ENCODE assay signal across 8 mouse cellular contexts in the genomic region with DNA sequence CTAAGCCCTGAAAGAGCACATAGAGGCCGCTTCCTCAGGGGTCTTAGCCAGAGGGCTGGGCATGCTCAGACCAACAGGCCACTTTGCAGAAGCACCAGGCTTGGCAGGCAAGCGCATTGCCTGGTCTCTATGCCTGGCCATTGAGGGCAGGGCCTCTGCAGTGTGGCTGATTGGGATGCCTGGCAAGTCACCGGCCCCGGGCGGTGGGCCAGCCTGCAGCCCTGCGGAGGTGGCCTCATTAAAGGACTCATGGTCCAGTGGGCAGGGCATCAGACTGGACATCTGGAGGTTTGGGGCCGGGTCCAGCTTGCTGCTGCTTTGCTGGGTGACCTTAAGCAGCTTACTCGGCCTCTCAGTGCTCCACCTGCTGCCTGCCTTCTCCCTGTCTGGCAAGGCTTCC.
A peak's percentile ranks its signal among the peaks of the same experiment; 100 is the strongest.
DNase-seq lines count a peak whose midpoint lies in the region; ATAC-seq lines count a peak whose summit lies in the region.

No protein-coding gene starts in this region.

- H3K4me3 ChIP-seq in hindbrain, embryonic 13.5 days = no peak overlapping the region
- no peak overlapping the region for H3K4me3 ChIP-seq in hindbrain, embryonic 12.5 days

- H3K27ac ChIP-seq in hindbrain, embryonic 13.5 days = peak overlapping the region; percentile 73; the same call in 1 of the 2 replicates
- H3K27ac ChIP-seq in hindbrain, embryonic 12.5 days = no peak overlapping the region

- no peaks in the 10 kb centered on the region for H3K36me3 ChIP-seq in hindbrain, embryonic 13.5 days
- no peaks in the 10 kb centered on the region for H3K36me3 ChIP-seq in hindbrain, embryonic 12.5 days

- H3K27me3 ChIP-seq in hindbrain, embryonic 13.5 days = no peaks in the 10 kb centered on the region
- H3K27me3 ChIP-seq in hindbrain, embryonic 12.5 days = 0 out of 2 replicates have a peak, but pooled peaks cover 3% of the 10 kb centered on the region

- H3K9me3 ChIP-seq in hindbrain, embryonic 13.5 days = 0 out of 2 replicates have a peak, but pooled peaks cover under 1% of the 10 kb centered on the region
- peaks cover 2% of the 10 kb centered on the region for H3K9me3 ChIP-seq in hindbrain, embryonic 12.5 days (replicated peaks)

- WGBS in hindbrain, embryonic 13.5 days = 70% methylated on average over 8 of the region's 8 CpGs
- 78% methylated on average over 8 of the region's 8 CpGs for WGBS in hindbrain, embryonic 12.5 days

- H3K4me2 ChIP-seq in hindbrain, embryonic 13.5 days = no peak overlapping the region
- no peak overlapping the region for H3K4me2 ChIP-seq in hindbrain, embryonic 12.5 days (replicated peaks)

- DNase-seq in gastrocnemius, adult 8-10 months (ENCODE audit: low spot score in 2 of 2) = peak; percentile 36 to 61
- peak; percentile 79 to 81 for DNase-seq in layer of hippocampus, adult 8-10 months (ENCODE audit: low spot score in 2 of 2)
- DNase-seq in retina, embryonic 14.5 days (ENCODE audit: low spot score) = peak; percentile 77
- no peak for DNase-seq in spleen, adult 12 weeks (ENCODE audit: low spot score)
- DNase-seq in embryo, embryonic 10 days (ENCODE audit: low spot score) = no peak

- H3K4me1 ChIP-seq in hindbrain, embryonic 13.5 days (replicated peaks) = peaks cover 5% of the 10 kb centered on the region
- peaks cover 17% of the 10 kb centered on the region for H3K4me1 ChIP-seq in hindbrain, embryonic 12.5 days

- peak; percentile 67 for ATAC-seq in hindbrain, embryonic 13.5 days (ENCODE audit: low FRiP score)
- no peak for ATAC-seq in hindbrain, embryonic 12.5 days (ENCODE audit: low FRiP score)
- ATAC-seq in cerebellum, adult (ENCODE audit: insufficient number of reproducible peaks, low FRiP score, low TSS enrichment) = peak; percentile 74

- H3K9ac ChIP-seq in hindbrain, embryonic 13.5 days = no peak overlapping the region
- no peak overlapping the region for H3K9ac ChIP-seq in hindbrain, embryonic 12.5 days

Comparison
In these comparisons a context has a peak if more than half of its experiments do, and no peak if none do; other contexts are left out.
1. DNase-seq: peak in gastrocnemius, adult 8-10 months (2 of 2), layer of hippocampus, adult 8-10 months (2 of 2) and retina, embryonic 14.5 days (single experiment); none in spleen, adult 12 weeks (single experiment) and embryo, embryonic 10 days (single experiment).